Mouse (Mus musculus) heart, embryonic 12.5 days (tissue): Measurements from ENCODE around the gene Prg2. TPM values are rescaled to one million over a fixed set of nuclear protein-coding genes. Genes with fewer than 3 reads are reported as not detected.

Source experiments
- ATAC-seq: fragments of 200-750 bp; cut with Nextera tagmentation; 2 replicates; pipeline ENCODE4 v1.8.0; 2017; ENCODE audit warnings: moderate TSS enrichment, moderate library complexity; ENCODE audit not compliant: insufficient number of reproducible peaks, low FRiP score
- H3K27ac ChIP-seq: fragments of 300-500 bp; sonication (generic); 2 replicates; pipeline ENCODE4 v1.5.1; 2016; ENCODE audit warnings: mild to moderate bottlenecking, moderate library complexity; ENCODE audit not compliant: poor library complexity, severe bottlenecking
- H3K27me3 ChIP-seq: fragments of 300-500 bp; sonication (generic); replicated peaks from 2 replicates; pipeline ENCODE4 v1.6.1; 2016; ENCODE audit warnings: mild to moderate bottlenecking, moderate library complexity
- H3K36me3 ChIP-seq: fragments of 300-500 bp; sonication (generic); 2 replicates; pipeline ENCODE4 v1.6.1; 2016; ENCODE audit warnings: mild to moderate bottlenecking, moderate library complexity
- H3K4me1 ChIP-seq: fragments of 300-500 bp; sonication (generic); replicated peaks from 2 replicates; pipeline ENCODE4 v1.6.1; 2016; ENCODE audit warnings: mild to moderate bottlenecking
- H3K4me2 ChIP-seq: fragments of 300-500 bp; sonication (generic); 2 replicates; pipeline ENCODE4 v1.6.1; 2016; ENCODE audit warnings: mild to moderate bottlenecking, moderate library complexity
- H3K4me3 ChIP-seq: fragments of 300-500 bp; sonication (generic); 2 replicates; pipeline ENCODE4 v1.5.1; 2016; ENCODE audit warnings: mild to moderate bottlenecking
- H3K9ac ChIP-seq: fragments of 300-500 bp; sonication (generic); 2 replicates; pipeline ENCODE4 v1.6.1; 2016; ENCODE audit warnings: mild to moderate bottlenecking, moderate library complexity
- H3K9me3 ChIP-seq: fragments of 300-500 bp; sonication (generic); replicated peaks from 2 replicates; pipeline ENCODE4 v1.6.1; 2016; ENCODE audit warnings: mild to moderate bottlenecking, moderate library complexity
- WGBS: fragments of 180-500 bp; shearing (Covaris S2); methylation state at CpG from one replicate; pipeline ENCODE4 v1.1.7; 2016; 5-methylcytosine and 5-hydroxymethylcytosine counted together
- polyA plus RNA-seq: library from polyadenylated mRNA; unstranded; fragments of >200 nt; fragmentation: Nextera tagmentation; extraction: Ambion mirVana; gene quantifications from 2 replicates; pipeline ENCODE4 v1.2.1, GENCODE M21; 2016

The Prg2 gene
- polyA plus RNA-seq, 1 experiment from 2014 or later: 3.1 TPM

- Histone ChIP-seq H3K4me1 (peaks cover 10% of the 10 kb centered on the region), H3K9ac (no peak overlapping the region), H3K4me3 (no peak overlapping the region), H3K9me3 (no peaks in the 10 kb centered on the region), H3K27ac (no peak overlapping the region), H3K4me2 (no peak overlapping the region), H3K36me3 (no peaks in the 10 kb centered on the region), H3K27me3 (no peaks in the 10 kb centered on the region)
- 74% methylated on average over 2 of the region's 2 CpGs for WGBS
- ATAC-seq: no peak
Observed at GRCm38 (mm10) chr2:85033121-85033520, 52.9 kb downstream of the Prg2 start.

Other genes with a start within 250 kb of the Prg2 start
- gene Ypel4, start 246.4 kb upstream of the Prg2 start, polyA plus RNA-seq: 10.0 and 11.5 TPM in 2 replicates
- gene Gm19426, start 236.8 kb upstream of the Prg2 start, polyA plus RNA-seq: 8.5 and 9.2 TPM in 2 replicates
- gene Serping1, start 205.0 kb upstream of the Prg2 start, polyA plus RNA-seq: 32.2 and 32.8 TPM in 2 replicates
- 90.0 and 95.3 TPM in 2 replicates for gene Ube2l6, start 181.6 kb upstream of the Prg2 start, polyA plus RNA-seq
- 0.17 and 0.43 TPM in 2 replicates for gene Smtnl1, start 157.8 kb upstream of the Prg2 start, polyA plus RNA-seq
- gene Timm10, start 153.5 kb upstream of the Prg2 start, polyA plus RNA-seq: 62.2 and 65.6 TPM in 2 replicates
- gene Slc43a1, start 141.6 kb upstream of the Prg2 start, polyA plus RNA-seq: 21.8 and 23.0 TPM in 2 replicates
- gene Rtn4rl2, start 93.8 kb upstream of the Prg2 start, polyA plus RNA-seq: 0.67 and 1.2 TPM in 2 replicates
- gene Slc43a3, start 43.9 kb upstream of the Prg2 start, polyA plus RNA-seq: 33.6 and 35.0 TPM in 2 replicates
- gene Prg3, start 7.8 kb downstream of the Prg2 start, polyA plus RNA-seq: 0.49 TPM in 1 of 2 replicates, not detected in the other
- gene Ssrp1, start 56.8 kb downstream of the Prg2 start, polyA plus RNA-seq: 146 and 151 TPM in 2 replicates
- 0.67 and 0.87 TPM in 2 replicates for gene P2rx3, start 57.0 kb downstream of the Prg2 start, polyA plus RNA-seq
- 33.2 and 36.6 TPM in 2 replicates for gene Tnks1bp1, start 67.6 kb downstream of the Prg2 start, polyA plus RNA-seq
- gene Aplnr, start 155.8 kb downstream of the Prg2 start, polyA plus RNA-seq: 8.5 and 8.6 TPM in 2 replicates
- 0.18 and 0.22 TPM in 2 replicates for gene Lrrc55, start 216.7 kb downstream of the Prg2 start, polyA plus RNA-seq